Mouse (Mus musculus) CH12.LX (cell line): Measurements from ENCODE around the gene Gm44596. TPM values are rescaled to one million over a fixed set of nuclear protein-coding genes. Genes with fewer than 3 reads are reported as not detected.

Source experiments
- DNase-seq: peaks from one replicate; pipeline ENCODE4 v3.0.0-alpha.2; 2013; ENCODE audit errors: extremely low read depth
- H3K27ac ChIP-seq: 2 replicates; pipeline ENCODE4 v1.5.1; 2012; ENCODE audit warnings: low read depth, mild to moderate bottlenecking, control low read depth, moderate library complexity; ENCODE audit not compliant: insufficient read depth
- H3K27me3 ChIP-seq: replicated peaks from 2 replicates; pipeline ENCODE3; 2012; ENCODE audit warnings: inconsistent platforms
- H3K36me3 ChIP-seq, 2 experiments: replicated peaks in 1 of 2; 2 replicates each; pipeline versions ENCODE3 to v1.6.1; 2012; ENCODE audit warnings: inconsistent platforms in 1 of 2, low read length in 1 of 2, mild to moderate bottlenecking in 1 of 2, mixed read lengths in 1 of 2, moderate library complexity in 1 of 2; ENCODE audit not compliant: control insufficient read depth in 1 of 2, insufficient read depth in 1 of 2
- H3K4me1 ChIP-seq, 2 experiments: 2 replicates each; pipeline ENCODE4 v1.6.1; 2012; ENCODE audit warnings: inconsistent platforms in 1 of 2, moderate library complexity in 1 of 2; ENCODE audit not compliant: insufficient read depth in 2 of 2, control insufficient read depth in 1 of 2
- H3K4me2 ChIP-seq: 2 replicates; pipeline ENCODE4 v1.6.1; 2012; ENCODE audit warnings: low read depth, mild to moderate bottlenecking, control low read depth; ENCODE audit not compliant: poor library complexity, insufficient read depth, severe bottlenecking
- H3K4me3 ChIP-seq, 3 experiments: fragments of 150-350 bp in 1 of 3; sonication (generic) in 1 of 3; replicated peaks in 1 of 3; 2 replicates each; pipeline versions ENCODE3 to v1.5.1; 2011 to 2012; ENCODE audit warnings: low read depth in 2 of 3, low read length in 2 of 3, mild to moderate bottlenecking in 2 of 3, moderate library complexity in 2 of 3, control low read depth in 1 of 3, improper control_type of control experiment in 1 of 3, inconsistent platforms in 1 of 3, mixed read lengths in 1 of 3; ENCODE audit not compliant: poor library complexity in 1 of 3
- H3K79me2 ChIP-seq: replicated peaks from 2 replicates; pipeline ENCODE4 v1.6.1; 2012; ENCODE audit warnings: mild to moderate bottlenecking, moderate library complexity; ENCODE audit not compliant: control insufficient read depth, poor library complexity, insufficient read depth, severe bottlenecking; ENCODE audit errors: extremely low read depth
- H3K9ac ChIP-seq: 2 replicates; pipeline ENCODE4 v1.6.1; 2012; ENCODE audit warnings: low read depth, mild to moderate bottlenecking, control low read depth, moderate library complexity; ENCODE audit not compliant: insufficient read depth
- H3K9me3 ChIP-seq: replicated peaks from 2 replicates; pipeline ENCODE3; 2012; ENCODE audit warnings: low read length, inconsistent platforms, mixed read lengths
- BHLHE40 ChIP-seq: IDR thresholded peaks from 2 replicates; pipeline ENCODE4 v1.6.1; 2011; ENCODE audit warnings: mild to moderate bottlenecking, low read depth, low read length, improper control_type of control experiment
- CHD1 ChIP-seq: IDR thresholded peaks from 2 replicates; pipeline ENCODE4 v1.6.1; 2012; ENCODE audit warnings: low read depth, low read length, improper control_type of control experiment, inconsistent platforms
- CHD2 ChIP-seq: IDR thresholded peaks from 2 replicates; pipeline ENCODE4 v1.6.1; 2011; ENCODE audit warnings: low read length, improper control_type of control experiment
- E2F4 ChIP-seq: IDR thresholded peaks from 2 replicates; pipeline ENCODE4 v1.6.1; 2011; ENCODE audit warnings: low read depth, low read length, improper control_type of control experiment; ENCODE audit not compliant: insufficient replicate concordance
- ELF1 ChIP-seq: IDR thresholded peaks from 2 replicates; pipeline ENCODE4 v1.6.1; 2014; ENCODE audit warnings: low read depth, mild to moderate bottlenecking, inconsistent platforms, low read length, improper control_type of control experiment
- EP300 ChIP-seq: IDR thresholded peaks from 2 replicates; pipeline ENCODE4 v1.6.1; 2011; ENCODE audit warnings: low read length, improper control_type of control experiment
- ETS1 ChIP-seq: conservative IDR thresholded peaks from 2 replicates; pipeline ENCODE4 v1.6.1; 2012; ENCODE audit warnings: low read depth, mild to moderate bottlenecking, inconsistent platforms, low read length, improper control_type of control experiment, moderate library complexity
- HCFC1 ChIP-seq: IDR thresholded peaks from 2 replicates; pipeline ENCODE4 v1.6.1; 2012; ENCODE audit warnings: low read depth, mild to moderate bottlenecking, inconsistent platforms, low read length, improper control_type of control experiment
- IRF4 ChIP-seq: IDR thresholded peaks from 2 replicates; pipeline ENCODE4 v1.6.1; 2014; ENCODE audit warnings: low read depth, mild to moderate bottlenecking, inconsistent platforms, low read length, improper control_type of control experiment
- KAT2A ChIP-seq: IDR thresholded peaks from 2 replicates; pipeline ENCODE4 v1.6.1; 2012; ENCODE audit warnings: low read length, improper control_type of control experiment, inconsistent platforms; ENCODE audit not compliant: insufficient replicate concordance
- MAFK ChIP-seq: IDR thresholded peaks from 2 replicates; pipeline ENCODE4 v1.6.1; 2011; ENCODE audit warnings: low read length, improper control_type of control experiment; ENCODE audit not compliant: insufficient replicate concordance
- MEF2A ChIP-seq: IDR thresholded peaks from 2 replicates; pipeline ENCODE4 v1.6.1; 2014; ENCODE audit warnings: low read depth, mild to moderate bottlenecking, inconsistent platforms, low read length, improper control_type of control experiment, borderline replicate concordance
- MXI1 ChIP-seq: IDR thresholded peaks from 2 replicates; pipeline ENCODE4 v1.6.1; 2011; ENCODE audit warnings: mild to moderate bottlenecking, low read depth, low read length, improper control_type of control experiment
- MYC ChIP-seq: IDR thresholded peaks from 2 replicates; pipeline ENCODE4 v1.6.1; 2011; ENCODE audit warnings: low read depth, mild to moderate bottlenecking, improper control_type of control experiment, low read length
- NELFE ChIP-seq: IDR thresholded peaks from 2 replicates; pipeline ENCODE4 v1.6.1; 2011; ENCODE audit warnings: low read depth, low read length, improper control_type of control experiment
- PAX5 ChIP-seq: IDR thresholded peaks from 2 replicates; pipeline ENCODE4 v1.6.1; 2012; ENCODE audit warnings: low read length, inconsistent platforms, mixed read lengths
- POLR2A ChIP-seq: IDR thresholded peaks from 2 replicates; pipeline ENCODE4 v1.6.1; 2011; ENCODE audit warnings: low read depth, mild to moderate bottlenecking, improper control_type of control experiment, low read length
- POLR2AphosphoS2 ChIP-seq: IDR thresholded peaks from 2 replicates; pipeline ENCODE4 v1.6.1; 2011; ENCODE audit warnings: low read depth, low read length, improper control_type of control experiment
- RAD21 ChIP-seq: IDR thresholded peaks from 2 replicates; pipeline ENCODE4 v1.6.1; 2011; ENCODE audit warnings: low read depth, mild to moderate bottlenecking, low read length, improper control_type of control experiment, moderate library complexity
- RCOR1 ChIP-seq: conservative IDR thresholded peaks from 2 replicates; pipeline ENCODE4 v1.6.1; 2012; ENCODE audit warnings: low read depth, mild to moderate bottlenecking, inconsistent platforms, low read length, improper control_type of control experiment
- SMC3 ChIP-seq: IDR thresholded peaks from 2 replicates; pipeline ENCODE4 v1.6.1; 2011; ENCODE audit warnings: low read depth, low read length, improper control_type of control experiment
- TCF12 ChIP-seq: IDR thresholded peaks from 2 replicates; pipeline ENCODE4 v1.6.1; 2014; ENCODE audit warnings: low read depth, mild to moderate bottlenecking, inconsistent platforms, low read length, improper control_type of control experiment
- ZKSCAN1 ChIP-seq: IDR thresholded peaks from 2 replicates; pipeline ENCODE4 v1.6.1; 2012; ENCODE audit warnings: low read depth, inconsistent platforms, low read length, improper control_type of control experiment, borderline replicate concordance
- ZNF384 ChIP-seq: IDR thresholded peaks from 2 replicates; pipeline ENCODE4 v1.6.1; 2012; ENCODE audit warnings: low read depth, low read length, improper control_type of control experiment, inconsistent platforms
- dilution Hi-C: fragments of 300-500 bp; cut with MboI; formaldehyde crosslinking; loops from 2 replicates; pipeline ENCODE4 v1.14.3; 2020; ENCODE audit warnings: low sequenced_read_pairs; ENCODE audit not compliant: extremely low pct_unique_long_range_greater_than_20kb, extremely low pct_ligation_motif_present
- in situ Hi-C: fragments of 300-500 bp; cut with MboI; formaldehyde crosslinking; loops from 3 replicates; pipeline ENCODE4 v1.14.3; 2019; ENCODE audit warnings: low sequenced_read_pairs, low pct_ligation_motif_present, low pct_unique_long_range_greater_than_20kb, mixed read lengths
- polyA plus RNA-seq: library from polyadenylated mRNA; unstranded; fragments of >175 nt; gene quantifications from 2 replicates; pipeline ENCODE4 v1.2.1, GENCODE M21; 2012; ENCODE audit warnings: low read depth; ENCODE audit not compliant: insufficient read length
- total RNA-seq, 2 experiments: library from RNA; depleted of rRNA; stranded (reverse); fragments of 300-350 nt in 1 of 2; fragments of >200 nt in 1 of 2; gene quantifications; 2 replicates each; pipeline ENCODE4 v1.2.3; 2012 to 2014

Gene Gm44596
- total and polyA plus RNA-seq, 3 experiments = not detected

GRCm38 (mm10) chr6:128418076-128418475, 42.8 kb downstream of the Gm44596 start:
- H3K4me3 ChIP-seq = no peak overlapping the region
- H3K9ac ChIP-seq = no peak overlapping the region
- TF ChIP-seq ZNF384 (no peak), SMC3 (no peak), EP300 (no peak), POLR2AphosphoS2 (no peak), IRF4 (no peak), KAT2A (no peak), ELF1 (no peak), MEF2A (no peak), CHD2 (no peak), POLR2A (no peak), MYC (no peak), E2F4 (no peak), NELFE (no peak), HCFC1 (no peak)
- dilution Hi-C loops (no loop called here), in situ Hi-C loops (no loop called here)
- DNase-seq = no peak
- peaks cover 19 to 55% of the 10 kb centered on the region in 2 experiments for H3K36me3 ChIP-seq
- no peaks in the 10 kb centered on the region for H3K9me3 ChIP-seq
- no peak overlapping the region for H3K27ac ChIP-seq
- H3K4me2 ChIP-seq = no peak overlapping the region
- H3K79me2 ChIP-seq = peaks cover 16% of the 10 kb centered on the region
- no peaks in the 10 kb centered on the region for H3K27me3 ChIP-seq
- H3K4me1 ChIP-seq = peaks cover 5 to 21% of the 10 kb centered on the region in 2 experiments

- dilution Hi-C loops = no loop called here
- H3K27ac ChIP-seq = no peak overlapping the region
Measured at GRCm38 (mm10) chr6:128421036-128421435, 45.7 kb downstream of the Gm44596 start.

More at GRCm38 (mm10) chr6:128421036-128421435, 45.7 kb downstream of the Gm44596 start:
- no peak overlapping the region for H3K4me3 ChIP-seq
- peaks cover 21% of the 10 kb centered on the region for H3K79me2 ChIP-seq
- DNase-seq = no peak
- H3K9me3 ChIP-seq = no peaks in the 10 kb centered on the region
- peaks cover under 1 to 20% of the 10 kb centered on the region in 2 experiments; a peak in 3 of 4 replicates for H3K4me1 ChIP-seq
- peaks cover 4 to 37% of the 10 kb centered on the region in 2 experiments for H3K36me3 ChIP-seq
- H3K4me2 ChIP-seq = no peak overlapping the region
- no peak overlapping the region for H3K9ac ChIP-seq
- in situ Hi-C loops = no loop called here
- TF ChIP-seq POLR2AphosphoS2 = no peak
- TF ChIP-seq IRF4 = no peak
- TF ChIP-seq PAX5 = no peak
- no peak for TF ChIP-seq BHLHE40
- TF ChIP-seq ELF1 = no peak
- no peak for TF ChIP-seq CHD1
- TF ChIP-seq RCOR1 = no peak
- TF ChIP-seq MXI1 = no peak
- TF ChIP-seq MAFK = no peak
- TF ChIP-seq ETS1 = no peak
- no peak for TF ChIP-seq ZKSCAN1
- no peak for TF ChIP-seq EP300
- no peak for TF ChIP-seq POLR2A
- TF ChIP-seq MYC = no peak
- no peak for TF ChIP-seq HCFC1
- TF ChIP-seq TCF12 = no peak
- no peak for TF ChIP-seq ZNF384
- TF ChIP-seq RAD21 = no peak
- TF ChIP-seq CHD2 = no peak
- no peaks in the 10 kb centered on the region for H3K27me3 ChIP-seq
